Mouse (Mus musculus) lung, embryonic 14.5 days (tissue): ENCODE measurements at regions not wholly inside any gene's neighbourhood (a gene's known extent, or its start where the extent isn't known, plus 50 kb on each side); places are given as distances from the start of the nearest gene placed in this dataset.
"Not testable (repeated sequence)": the region's sequence is repeated elsewhere in the genome, so short reads cannot be mapped to it uniquely, and the experiment has no call there.

Source experiments
- ATAC-seq: fragments of 200-750 bp; cut with Nextera tagmentation; 2 replicates; pipeline ENCODE4 v1.8.0; 2017; ENCODE audit warnings: mild to moderate bottlenecking, moderate TSS enrichment, moderate library complexity; ENCODE audit not compliant: insufficient read depth
- DNase-seq: peaks from one replicate; pipeline ENCODE4 v3.0.0-alpha.2; 2015
- H3K27ac ChIP-seq: fragments of 300-500 bp; sonication (generic); 2 replicates; pipeline ENCODE4 v1.5.1; 2014; ENCODE audit warnings: low read depth, mild to moderate bottlenecking, moderate library complexity
- H3K27me3 ChIP-seq: fragments of 300-500 bp; sonication (generic); 2 replicates; pipeline ENCODE4 v1.6.1; 2014; ENCODE audit warnings: low read length, control low read depth; ENCODE audit not compliant: insufficient read depth
- H3K36me3 ChIP-seq: fragments of 300-500 bp; sonication (generic); 2 replicates; pipeline ENCODE4 v1.6.1; 2014; ENCODE audit warnings: control low read depth; ENCODE audit not compliant: insufficient read depth
- H3K4me1 ChIP-seq: fragments of 300-500 bp; sonication (generic); 2 replicates; pipeline ENCODE4 v1.6.1; 2014; ENCODE audit warnings: antibody characterized with exemption, control low read depth; ENCODE audit not compliant: insufficient read depth
- H3K4me2 ChIP-seq: fragments of 300-500 bp; sonication (generic); 2 replicates; pipeline ENCODE4 v1.6.1; 2014; ENCODE audit warnings: mild to moderate bottlenecking
- H3K4me3 ChIP-seq: fragments of 300-500 bp; sonication (generic); 2 replicates; pipeline ENCODE4 v1.5.1; 2014; ENCODE audit warnings: low read depth, low read length
- H3K9ac ChIP-seq: fragments of 300-500 bp; sonication (generic); 2 replicates; pipeline ENCODE4 v1.6.1; 2014
- H3K9me3 ChIP-seq: fragments of 300-500 bp; sonication (generic); 2 replicates; pipeline ENCODE4 v1.6.1; 2016; ENCODE audit warnings: low read depth, low read length, control low read depth
- CTCF ChIP-seq: IDR thresholded peaks from 2 replicates; pipeline ENCODE4 v1.5.1; 2016; ENCODE audit warnings: antibody characterized with exemption, low read depth
- WGBS: fragments of 180-500 bp; shearing (Covaris S2); extraction: QIAGEN DNeasy Blood & Tissue Kit; methylation state at CpG from one replicate; pipeline ENCODE4 v1.1.7; 2014; 5-methylcytosine and 5-hydroxymethylcytosine counted together

GRCm38 (mm10) chr4:101366905-101367679 is 52.0 kb upstream of the Ak4 start:
- Histone ChIP-seq H3K9me3 (no peaks in the 10 kb centered on the region), H3K36me3 (no peaks in the 10 kb centered on the region), H3K9ac (no peak overlapping the region), H3K4me1 (no peaks in the 10 kb centered on the region), H3K27ac (no peak overlapping the region), H3K4me3 (no peak overlapping the region), H3K27me3 (no peaks in the 10 kb centered on the region), H3K4me2 (no peak overlapping the region)
- peak; percentile 88 for DNase-seq
- 52% methylated on average over 13 of the region's 13 CpGs for WGBS
- peak; percentile 28; the same call in 1 of the 2 replicates for ATAC-seq
- TF ChIP-seq CTCF = peak; percentile 78

- no peaks in the 10 kb centered on the region for H3K4me1 ChIP-seq
- H3K36me3 ChIP-seq = no peaks in the 10 kb centered on the region
- WGBS = 76% methylated on average over 3 of the region's 3 CpGs
- TF ChIP-seq CTCF = no peak
- H3K9ac ChIP-seq = no peak overlapping the region
- DNase-seq = no peak
- no peak overlapping the region for H3K4me2 ChIP-seq
- no peaks in the 10 kb centered on the region for H3K9me3 ChIP-seq
- no peaks in the 10 kb centered on the region for H3K27me3 ChIP-seq
- H3K27ac ChIP-seq = no peak overlapping the region
- no peak for ATAC-seq
- no peak overlapping the region for H3K4me3 ChIP-seq
Measured at GRCm38 (mm10) chr4:101365299-101365698, 53.8 kb upstream of the Ak4 start.

GRCm38 (mm10) chr4:101364716-101365115 is 54.4 kb upstream of the Ak4 start:
- Histone ChIP-seq H3K4me1 (no peaks in the 10 kb centered on the region), H3K27ac (no peak overlapping the region), H3K4me3 (no peak overlapping the region), H3K36me3 (no peaks in the 10 kb centered on the region), H3K9ac (no peak overlapping the region), H3K27me3 (no peaks in the 10 kb centered on the region), H3K4me2 (no peak overlapping the region), H3K9me3 (no peaks in the 10 kb centered on the region)
- ATAC-seq (no peak), DNase-seq (no peak)
- no peak for TF ChIP-seq CTCF
- 78% methylated on average over 2 of the region's 2 CpGs for WGBS

DNA sequence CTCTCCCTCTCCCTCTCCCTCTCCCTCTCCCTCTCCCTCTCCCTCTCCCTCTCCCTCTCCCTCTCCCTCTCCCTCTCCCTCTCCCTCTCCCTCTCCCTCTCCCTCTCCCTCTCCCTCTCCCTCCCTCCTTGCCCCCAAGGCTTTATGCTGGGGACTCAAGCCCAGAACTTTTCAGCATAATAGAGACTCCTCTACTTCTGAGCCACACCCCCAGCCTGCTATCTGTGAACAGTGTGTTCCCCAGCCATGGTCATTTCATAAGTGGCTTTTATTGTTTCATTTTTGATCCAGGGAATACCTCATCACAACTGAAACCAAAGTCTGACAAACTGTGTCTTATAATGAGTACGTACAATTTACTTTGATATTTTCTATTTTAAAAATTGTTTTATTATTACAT is 55.8 kb upstream of the Ak4 start:
- 91% methylated on average over 1 of the region's 1 CpGs for WGBS
- ATAC-seq = not testable (repeated sequence)

DNA sequence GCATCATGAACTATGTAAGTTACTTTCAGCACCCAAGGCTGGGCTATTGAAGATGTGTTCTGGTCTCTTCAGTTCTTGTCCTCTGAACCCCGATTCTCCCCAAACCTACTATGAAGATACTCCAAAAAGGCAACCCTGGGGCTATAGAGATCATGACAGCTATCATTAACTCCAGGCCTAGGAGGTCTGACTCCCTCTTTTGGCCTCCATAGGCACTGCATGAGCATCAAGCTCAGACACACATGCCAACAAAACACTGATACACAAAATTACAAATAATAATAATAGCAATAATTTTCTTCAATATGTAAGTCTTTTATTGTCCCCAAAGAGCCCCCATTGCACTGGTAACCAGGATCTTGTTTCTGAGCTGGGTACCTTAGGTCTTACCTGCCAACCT is 57.3 kb upstream of the Ak4 start:
- Histone ChIP-seq H3K27ac (no peak overlapping the region), H3K9ac (no peak overlapping the region), H3K36me3 (no peaks in the 10 kb centered on the region), H3K9me3 (no peaks in the 10 kb centered on the region), H3K4me3 (no peak overlapping the region), H3K4me1 (no peaks in the 10 kb centered on the region), H3K27me3 (no peaks in the 10 kb centered on the region), H3K4me2 (no peak overlapping the region)
- no peak for TF ChIP-seq CTCF
- ATAC-seq = no peak
- DNase-seq = no peak
- 96% methylated on average over 1 of the region's 1 CpGs for WGBS

More for the DNA sequence above, 55.8 kb upstream of the Ak4 start:
- H3K9ac ChIP-seq, H3K4me2 ChIP-seq, H3K36me3 ChIP-seq, DNase-seq, H3K4me1 ChIP-seq, H3K27me3 ChIP-seq, H3K9me3 ChIP-seq, H3K27ac ChIP-seq, H3K4me3 ChIP-seq: not testable (repeated sequence)

GRCm38 (mm10) chr4:101360296-101360695 is 58.8 kb upstream of the Ak4 start:
- Histone ChIP-seq H3K9me3 (no peaks in the 10 kb centered on the region), H3K36me3 (no peaks in the 10 kb centered on the region), H3K4me1 (no peaks in the 10 kb centered on the region; the same call in 1 of the 2 replicates), H3K4me3 (no peak overlapping the region), H3K27ac (no peak overlapping the region), H3K27me3 (peaks cover 5% of the 10 kb centered on the region; the same call in 1 of the 2 replicates), H3K4me2 (no peak overlapping the region), H3K9ac (no peak overlapping the region)
- WGBS = 75% methylated on average over 7 of the region's 7 CpGs
- TF ChIP-seq CTCF = no peak
- no peak for ATAC-seq
- no peak for DNase-seq

DNA sequence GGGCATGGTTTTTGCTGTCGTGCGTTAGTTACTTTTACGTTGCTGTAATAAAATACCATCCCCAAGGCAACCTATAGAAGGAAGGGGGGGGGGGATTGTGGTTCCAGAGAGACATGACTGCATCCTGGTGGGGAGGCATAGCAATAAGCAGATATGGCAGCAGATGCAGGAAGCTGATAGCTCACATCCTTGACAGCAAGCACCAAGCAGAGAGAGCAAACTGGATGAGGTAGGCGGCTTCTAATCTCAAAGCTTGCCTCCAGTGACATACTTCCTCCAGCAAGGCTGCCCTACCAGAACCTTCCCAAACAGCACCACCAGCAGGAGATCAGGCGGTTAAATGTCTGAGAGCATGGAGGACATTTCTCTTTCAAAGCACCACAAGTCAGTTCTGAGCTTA is 60.0 kb upstream of the Ak4 start:
- TF ChIP-seq CTCF = no peak
- DNase-seq (no peak), ATAC-seq (no peak)
- no peaks in the 10 kb centered on the region for H3K36me3 ChIP-seq
- H3K4me2 ChIP-seq = no peak overlapping the region
- 87% methylated on average over 5 of the region's 5 CpGs for WGBS
- no peak overlapping the region for H3K9ac ChIP-seq
- H3K4me1 ChIP-seq = no peaks in the 10 kb centered on the region; the same call in 1 of the 2 replicates
- H3K4me3 ChIP-seq = no peak overlapping the region
- H3K27ac ChIP-seq = no peak overlapping the region
- H3K27me3 ChIP-seq = peaks cover 5% of the 10 kb centered on the region; the same call in 1 of the 2 replicates
- H3K9me3 ChIP-seq = no peaks in the 10 kb centered on the region
